Mouse (Mus musculus): Measurements from ENCODE around the gene Tcl1b3.

The Tcl1b3 gene

DNA sequence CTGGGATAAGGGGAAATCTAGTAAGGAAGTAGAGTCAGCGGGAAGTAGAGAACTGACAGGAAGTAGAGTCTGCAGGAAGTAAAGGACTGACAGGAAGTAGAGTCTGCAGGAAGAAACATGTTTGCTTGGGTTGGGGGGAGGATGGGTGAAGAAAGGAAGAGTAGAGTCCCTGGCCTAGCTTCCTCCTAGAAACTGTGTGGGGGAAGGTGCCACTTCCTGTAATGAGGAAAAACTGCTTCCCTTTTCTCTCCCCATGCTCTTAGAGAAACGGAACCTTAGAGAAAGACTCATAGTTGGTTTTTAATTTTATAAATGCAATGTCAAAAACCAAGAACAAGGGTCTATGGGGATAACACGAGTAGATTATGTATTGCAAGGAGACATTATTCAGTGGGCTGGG is 44.2 kb downstream of the Tcl1b3 start:
- DNase-seq, result no peak

DNA sequence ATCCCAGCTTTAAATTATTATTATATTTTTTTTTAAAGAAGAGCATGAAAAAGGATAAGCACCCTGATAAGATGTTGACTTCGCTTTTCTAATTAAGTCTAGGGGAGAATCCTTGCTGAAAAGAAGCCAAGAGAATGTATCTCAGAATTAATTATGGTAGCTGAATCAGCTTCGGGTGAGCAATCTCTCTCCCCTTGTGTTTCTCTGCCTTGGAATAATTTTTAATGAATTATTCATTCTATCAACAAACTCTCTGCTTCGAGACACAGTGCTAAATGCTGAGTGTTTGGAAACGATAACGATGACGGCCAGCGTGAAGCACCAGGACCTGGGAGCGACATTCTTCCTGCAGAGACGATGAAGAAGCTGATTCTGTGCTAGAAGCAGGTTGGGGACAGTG is 48.2 kb downstream of the Tcl1b3 start:
- no peak for DNase-seq
